Mouse (Mus musculus) A20 (cell line): ENCODE measurements around the gene Rundc1.
"Not testable (repeated sequence)": the region's sequence is repeated elsewhere in the genome, so short reads cannot be mapped to it uniquely, and the experiment has no call there.

Experiments used
- DNase-seq: peaks from one replicate; pipeline ENCODE4 v3.0.0-alpha.2; 2011; ENCODE audit warnings: low read depth, low spot score

The Rundc1 gene

DNA sequence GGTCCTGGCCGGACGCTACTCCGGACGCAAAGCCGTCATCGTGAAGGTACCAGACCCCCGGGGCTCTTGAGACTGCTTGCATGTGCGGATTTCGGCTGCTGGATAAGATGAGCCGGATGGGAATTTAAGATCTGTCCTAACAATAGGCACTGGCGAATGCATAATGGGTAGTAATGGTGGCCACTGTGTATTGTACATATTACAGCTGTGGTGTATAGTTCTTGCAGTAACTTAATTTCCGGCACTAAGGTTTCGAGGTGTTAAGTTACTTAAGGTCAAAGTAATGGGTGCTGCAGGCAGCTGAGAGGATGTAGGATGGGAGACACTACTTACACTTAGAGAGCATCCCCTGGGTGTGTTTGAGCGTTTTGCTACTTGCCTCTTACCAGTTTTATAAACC lies 17.9 kb downstream of the Rundc1 start:
- DNase-seq = peak; percentile 29

DNA sequence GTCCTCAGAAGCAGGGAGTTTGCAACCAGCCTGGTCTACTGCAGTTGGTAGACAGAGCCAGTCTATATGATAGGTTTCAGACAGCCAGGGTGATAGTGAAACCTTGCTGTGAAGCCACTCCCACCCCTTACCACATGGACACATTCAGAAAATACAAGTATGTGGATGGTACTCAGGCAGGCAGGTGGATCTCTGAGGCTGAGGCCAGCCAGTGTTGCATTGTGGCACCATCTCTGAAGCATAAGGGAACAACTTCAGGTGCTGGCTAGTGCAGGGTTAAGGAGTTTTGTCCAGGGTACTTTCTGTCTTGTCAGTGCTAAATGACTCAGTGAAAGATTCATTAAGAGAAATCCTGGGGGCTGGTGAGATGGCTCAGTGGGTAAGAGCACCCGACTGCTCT lies 21.4 kb downstream of the Rundc1 start:
- peak; percentile 34 for DNase-seq

DNA sequence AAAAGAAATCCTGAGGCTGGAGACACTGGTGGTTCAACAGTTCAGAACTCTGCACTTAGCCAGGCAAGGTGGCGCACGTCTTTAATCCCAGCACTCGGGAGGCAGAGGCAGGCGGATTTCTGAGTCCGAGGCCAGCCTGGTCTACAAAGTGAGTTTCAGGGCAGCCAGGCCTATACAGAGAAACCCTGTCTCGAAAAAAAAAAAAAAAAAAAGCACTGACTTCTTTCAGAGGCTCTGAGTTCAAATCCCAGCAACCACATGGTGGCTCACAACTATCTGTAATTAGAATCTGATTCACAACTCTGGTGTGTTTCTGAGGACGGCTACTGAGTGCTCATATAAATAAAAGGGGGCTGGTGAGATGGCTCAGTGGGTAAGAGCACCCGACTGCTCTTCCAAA lies 22.0 kb downstream of the Rundc1 start:
- DNase-seq = not testable (repeated sequence)

DNA sequence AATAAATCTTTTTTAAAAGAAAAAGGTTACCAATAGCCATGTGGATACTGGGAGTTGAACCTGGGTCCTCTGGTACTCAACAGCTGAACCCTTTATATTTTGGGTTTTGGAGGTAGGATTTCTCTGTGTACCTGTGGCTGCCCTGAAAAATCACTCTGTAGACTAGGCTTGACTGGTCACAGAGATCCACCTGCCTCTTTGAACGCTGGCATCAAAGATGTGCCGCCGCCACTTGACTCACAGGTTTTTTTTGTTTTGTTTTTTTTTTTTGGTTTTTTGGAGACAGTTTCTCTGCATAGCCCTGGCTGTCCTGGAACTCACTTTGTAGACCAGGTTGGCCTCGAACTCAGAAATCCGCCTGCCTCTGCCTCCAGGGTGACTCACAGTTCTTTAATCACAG lies 22.9 kb downstream of the Rundc1 start:
- no peak for DNase-seq

DNA sequence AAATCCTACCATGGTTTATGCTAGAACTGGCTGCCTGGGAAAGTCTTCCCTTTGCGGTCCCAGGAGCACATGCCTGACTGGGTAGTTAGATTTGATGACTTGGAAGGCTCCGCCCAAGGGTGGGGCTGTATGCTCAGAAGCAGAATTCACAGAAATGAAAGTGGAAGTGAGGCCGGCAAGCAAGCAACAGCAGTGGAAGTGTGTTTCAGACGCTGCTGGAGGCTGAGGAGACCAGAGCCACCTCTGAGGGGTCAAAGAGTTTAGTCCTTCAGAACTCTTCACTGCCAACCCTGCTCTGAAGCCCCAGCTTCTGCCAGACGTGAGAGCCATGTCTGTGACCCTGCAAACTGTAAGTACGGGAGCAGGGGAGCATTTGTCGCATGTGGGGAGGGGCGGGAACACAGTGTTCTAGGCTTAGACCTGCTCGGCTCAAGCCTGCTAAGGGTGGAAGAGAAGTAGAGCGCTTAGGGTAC lies 23.4 kb downstream of the Rundc1 start, which contains the start of gene Ifi35:
Gene Ifi35 (plus strand): TSS at position 134 of the 473 bp plus-strand sequence.
- DNase-seq = peak; percentile 94

DNA sequence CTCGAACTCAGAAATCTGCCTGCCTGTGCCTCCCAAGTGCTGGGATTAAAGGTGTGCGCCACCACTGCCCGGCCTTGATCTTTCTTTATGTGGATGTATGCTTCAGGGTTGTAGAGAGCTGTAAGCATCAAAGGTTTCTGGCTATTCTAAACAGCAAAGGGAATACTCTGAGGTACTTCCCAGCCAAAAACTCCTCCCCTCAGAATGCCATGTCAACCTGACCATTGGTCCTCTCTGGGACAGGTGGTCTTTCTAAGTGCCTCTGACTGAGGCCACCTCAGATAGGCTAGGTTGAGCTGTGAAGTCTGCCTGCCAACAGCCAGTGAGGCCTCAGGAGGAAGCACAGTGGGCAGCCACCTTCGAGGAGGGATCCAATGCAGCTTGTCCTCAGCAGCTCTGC lies 24.0 kb downstream of the Rundc1 start:
- peak; percentile 82 for DNase-seq

DNA sequence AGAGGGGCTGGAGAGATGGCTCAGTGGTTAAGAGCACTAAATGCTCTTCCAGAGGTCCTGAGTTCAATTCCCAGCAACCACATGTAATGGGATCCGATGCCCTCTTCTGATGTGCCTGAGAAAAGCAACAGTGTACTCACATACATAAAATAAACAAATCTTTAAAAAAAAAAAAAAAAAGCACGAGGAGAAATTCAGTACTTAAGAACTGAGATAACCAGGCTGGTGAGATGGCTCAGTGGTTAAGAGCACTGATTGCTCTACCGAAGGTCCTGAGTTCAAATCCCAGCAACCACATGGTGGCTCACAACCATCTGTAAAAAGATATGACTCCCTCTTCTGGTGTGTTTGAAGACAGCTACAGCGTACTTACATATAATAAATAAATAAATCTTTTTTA lies 24.7 kb downstream of the Rundc1 start:
- not testable (repeated sequence) for DNase-seq

DNA sequence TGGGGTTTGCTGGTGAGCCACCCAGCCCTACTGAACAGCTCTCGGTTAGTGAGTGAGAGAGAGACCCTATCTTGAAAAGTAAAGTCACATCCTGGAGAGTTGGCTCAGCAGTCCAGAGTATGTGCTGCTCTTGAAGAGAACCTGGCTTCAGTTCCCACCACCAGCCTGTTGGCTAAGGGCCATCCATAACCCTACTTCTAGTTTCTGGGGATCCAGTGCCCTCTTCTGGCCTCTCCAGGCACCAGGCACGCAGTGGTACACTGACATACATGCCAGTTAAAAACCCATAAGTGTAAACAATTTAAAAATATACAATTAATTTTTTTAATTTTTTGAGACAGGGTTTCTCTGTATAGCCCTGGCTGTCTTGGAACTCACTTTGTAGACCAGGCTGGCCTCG lies 25.5 kb downstream of the Rundc1 start:
- DNase-seq = peak; percentile 69

DNA sequence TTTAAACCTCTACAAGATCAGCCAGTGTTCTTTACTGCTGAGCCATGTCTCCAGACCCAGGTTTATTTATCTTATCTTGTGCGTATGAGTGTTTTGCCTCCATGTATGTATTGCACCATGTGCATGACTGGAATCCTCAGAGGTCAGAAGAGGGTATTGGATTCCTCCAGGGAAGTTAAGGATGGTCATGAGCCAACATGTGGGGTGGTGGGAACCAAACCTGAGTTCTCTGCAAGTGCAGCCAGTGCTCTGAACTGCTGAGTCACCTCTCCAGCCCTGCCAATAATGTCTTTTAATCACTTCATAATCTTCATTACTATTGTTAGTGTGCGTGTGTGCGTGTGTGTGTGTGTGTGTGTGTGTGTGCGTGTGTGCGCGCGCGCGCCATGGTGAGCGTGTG lies 26.7 kb downstream of the Rundc1 start:
- no peak for DNase-seq

DNA sequence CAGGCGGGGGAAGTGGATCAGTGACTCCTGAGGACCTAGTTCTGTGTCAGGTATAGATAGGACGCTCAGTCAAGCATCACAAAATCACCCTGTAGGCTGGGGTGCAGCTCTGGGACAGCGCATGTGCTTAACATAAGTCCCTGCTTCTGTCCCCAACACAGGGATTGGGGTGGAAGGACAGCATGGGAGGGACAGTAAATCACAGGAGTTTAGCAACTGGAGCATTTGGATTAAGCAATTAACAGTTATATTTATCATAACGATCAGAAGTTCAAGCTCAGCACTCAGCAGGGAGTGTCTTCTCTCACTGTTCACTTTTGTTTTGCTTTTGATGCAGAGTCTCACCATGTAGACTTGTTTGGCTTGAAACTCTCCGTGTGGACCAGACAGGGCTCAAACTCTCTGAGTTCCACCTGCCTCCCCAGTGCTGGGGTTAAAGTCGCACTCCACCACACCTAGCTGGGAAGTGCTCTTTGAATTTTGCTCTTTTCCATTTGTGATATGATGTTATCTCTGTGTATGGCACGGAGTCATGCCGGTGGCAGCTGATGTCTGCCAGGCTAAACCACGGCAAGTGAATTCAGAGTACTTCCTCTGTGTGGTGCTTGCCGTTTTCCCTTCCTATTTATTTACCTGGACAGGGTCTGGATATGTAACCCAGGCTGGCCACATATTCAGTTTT lies 27.3 kb downstream of the Rundc1 start:
- no peak for DNase-seq

DNA sequence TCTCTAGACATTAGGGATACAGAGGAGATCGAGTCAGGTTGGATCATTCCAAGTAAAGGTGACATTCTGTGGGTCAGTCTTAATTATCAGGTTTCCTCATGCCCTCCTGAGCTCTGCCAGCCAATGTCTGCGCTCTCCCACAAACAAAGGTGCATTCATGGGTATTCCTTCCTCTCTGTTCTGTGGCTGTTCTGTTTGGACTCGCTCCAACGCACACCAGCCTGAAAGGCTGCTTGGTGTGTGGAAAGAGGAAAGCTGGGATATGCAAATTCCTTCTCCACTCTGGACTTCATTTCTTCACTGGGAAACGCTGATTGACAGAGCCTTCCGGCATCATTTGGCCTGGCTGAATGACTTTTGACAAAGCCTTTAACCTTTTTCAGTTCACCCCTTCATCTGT lies 29.8 kb downstream of the Rundc1 start:
- DNase-seq = no peak

DNA sequence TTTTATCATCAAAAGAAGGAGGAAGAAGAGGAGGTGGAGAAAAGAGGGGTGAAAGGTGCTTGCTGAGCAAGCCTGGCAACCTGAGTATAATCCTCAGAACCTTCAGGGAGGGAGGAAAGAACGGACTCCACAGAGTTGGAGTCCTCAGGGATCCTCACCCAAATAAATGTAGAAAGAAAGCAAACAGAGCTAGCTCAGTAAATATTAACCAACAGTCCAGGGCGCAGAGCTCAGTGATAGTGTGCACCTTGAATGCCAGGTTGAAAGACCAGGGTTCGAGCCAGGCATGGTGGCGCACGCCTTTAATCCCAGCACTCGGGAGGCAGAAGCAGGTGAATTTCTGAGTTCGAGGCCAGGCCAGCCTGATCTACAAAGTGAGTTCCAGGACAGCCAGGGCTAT lies 30.7 kb downstream of the Rundc1 start:
- no peak for DNase-seq

DNA sequence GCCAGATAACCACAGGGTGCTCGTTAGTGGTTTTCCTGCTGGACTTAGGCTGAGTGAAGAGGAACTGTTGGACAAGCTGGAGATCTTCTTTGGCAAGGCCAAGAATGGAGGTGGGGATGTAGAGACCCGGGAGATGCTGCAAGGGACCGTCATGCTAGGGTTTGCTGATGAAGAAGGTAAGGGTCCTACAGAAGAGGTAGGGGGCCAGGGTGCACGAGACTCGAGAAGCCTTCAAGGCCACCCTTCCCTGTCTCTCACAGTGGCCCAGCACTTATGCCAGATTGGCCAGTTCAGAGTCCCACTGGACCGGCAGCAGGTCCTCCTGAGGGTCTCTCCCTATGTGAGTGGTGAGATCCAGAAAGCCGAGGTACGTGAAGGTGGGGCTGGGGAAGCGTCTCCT lies 32.7 kb downstream of the Rundc1 start:
- DNase-seq = no peak

DNA sequence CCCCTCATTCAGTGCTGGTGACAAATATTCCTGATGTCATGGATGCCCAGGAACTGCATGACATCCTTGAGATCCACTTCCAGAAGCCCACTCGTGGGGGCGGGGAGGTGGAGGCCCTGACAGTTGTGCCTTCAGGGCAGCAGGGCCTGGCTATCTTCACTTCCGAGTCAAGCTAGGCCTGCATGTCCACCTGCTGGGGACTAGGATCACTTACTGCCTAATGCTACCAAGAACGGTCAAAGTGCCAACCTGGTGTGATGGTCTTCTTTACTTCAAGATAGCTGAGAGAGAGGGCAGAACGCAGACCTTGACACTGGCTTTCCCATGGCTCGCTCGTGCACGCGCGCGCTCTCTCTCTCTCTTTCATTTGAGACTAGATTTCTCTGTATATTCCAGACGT lies 33.3 kb downstream of the Rundc1 start:
- no peak for DNase-seq

DNA sequence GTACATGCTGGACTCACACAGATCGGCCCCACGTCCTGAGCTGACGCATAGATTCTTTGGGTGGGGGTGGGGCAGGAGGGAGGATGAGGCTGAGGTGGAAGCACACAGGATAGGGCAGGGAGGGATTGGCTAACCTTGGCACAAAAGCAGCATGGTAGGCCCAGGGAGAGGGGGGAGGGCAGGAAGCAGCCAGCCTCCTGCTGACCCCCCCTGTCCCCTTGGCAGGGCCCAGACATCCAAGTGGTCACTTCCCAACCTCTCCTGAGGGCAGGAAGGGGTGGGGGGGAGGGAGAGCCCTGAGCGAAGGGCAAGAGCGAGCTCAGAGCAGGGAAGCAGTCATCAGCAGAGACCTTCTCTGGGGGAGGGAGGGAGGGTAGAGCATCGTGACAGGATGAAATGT lies 34.8 kb downstream of the Rundc1 start:
- DNase-seq = no peak

DNA sequence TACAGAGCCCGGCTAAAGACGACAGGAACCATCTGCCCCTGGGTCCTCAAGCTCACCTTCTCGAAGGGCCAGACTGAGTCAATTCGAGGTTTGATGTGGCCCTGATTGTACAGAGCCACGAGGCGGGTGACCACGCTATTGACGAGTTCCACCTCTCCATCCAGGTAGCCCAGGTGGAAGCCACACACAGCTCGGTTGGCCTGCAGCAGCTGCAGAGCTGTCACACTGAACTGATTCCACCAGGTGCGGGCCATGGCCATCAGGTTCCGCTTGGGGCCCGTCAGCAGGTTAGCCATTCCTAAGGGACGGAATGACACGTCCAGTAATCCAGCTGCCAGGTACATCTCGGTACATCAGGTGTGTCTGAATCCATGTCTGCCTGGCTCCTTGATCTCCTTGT lies 35.4 kb downstream of the Rundc1 start:
- DNase-seq = no peak

DNA sequence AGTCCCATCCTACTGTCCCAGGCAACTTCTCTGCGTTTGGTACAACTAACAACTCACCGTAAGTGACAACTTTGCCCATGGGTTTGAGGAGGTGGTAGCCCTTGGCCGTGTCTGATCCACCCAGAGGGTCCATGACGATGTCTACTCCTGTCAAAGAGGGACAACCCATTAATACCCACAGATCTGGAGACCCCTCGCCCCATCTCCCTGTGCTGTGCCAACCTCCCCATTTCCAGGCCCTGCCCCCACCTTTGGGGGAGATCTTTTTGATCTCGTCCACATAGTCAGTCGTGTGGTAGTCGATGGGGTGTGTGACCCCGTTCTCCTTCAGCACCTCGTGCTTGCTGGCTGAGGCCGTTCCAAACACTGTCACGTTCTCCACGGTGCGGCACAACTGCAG lies 37.3 kb downstream of the Rundc1 start:
- no peak for DNase-seq

DNA sequence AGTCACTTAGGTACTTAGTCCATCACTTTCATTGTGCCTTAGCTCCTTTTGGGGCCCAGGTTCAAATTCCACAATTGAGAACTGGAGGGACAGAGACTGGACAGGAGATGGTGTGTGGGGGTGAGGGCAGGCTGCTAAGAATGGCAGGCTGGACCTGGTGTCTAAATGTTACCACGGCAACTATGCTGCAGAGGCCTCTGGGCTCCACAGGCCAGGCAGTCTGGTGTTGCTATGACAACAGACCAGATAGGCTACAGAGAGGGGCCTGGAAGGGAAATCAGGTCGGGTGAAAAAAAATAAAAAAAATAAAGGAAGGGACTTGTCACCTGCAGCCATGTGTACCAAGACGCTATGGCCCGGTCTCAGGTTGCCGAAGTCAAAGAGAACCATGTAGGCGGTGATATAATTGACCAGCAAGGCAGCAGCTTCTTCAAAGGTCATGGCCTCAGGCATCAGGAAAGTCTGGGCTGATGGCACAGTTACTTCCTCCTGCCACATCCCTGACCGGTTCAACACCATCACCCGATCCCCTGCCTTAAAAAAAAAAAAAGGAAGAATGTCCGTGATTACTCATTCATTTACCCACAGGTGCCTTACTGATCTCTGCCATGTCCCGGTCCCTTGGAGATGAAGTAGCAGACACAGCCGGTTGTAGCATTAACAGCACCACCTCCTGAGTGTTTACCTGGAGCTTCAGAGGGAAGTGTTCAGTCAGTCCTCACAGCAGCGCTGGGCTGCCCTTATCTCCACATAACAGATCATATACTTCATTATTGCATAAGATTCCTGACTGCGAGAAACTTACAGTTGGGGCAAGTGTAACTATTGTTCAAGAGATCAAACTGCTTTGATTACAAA lies 37.9 kb downstream of the Rundc1 start:
- peak; percentile 80 for DNase-seq

DNA sequence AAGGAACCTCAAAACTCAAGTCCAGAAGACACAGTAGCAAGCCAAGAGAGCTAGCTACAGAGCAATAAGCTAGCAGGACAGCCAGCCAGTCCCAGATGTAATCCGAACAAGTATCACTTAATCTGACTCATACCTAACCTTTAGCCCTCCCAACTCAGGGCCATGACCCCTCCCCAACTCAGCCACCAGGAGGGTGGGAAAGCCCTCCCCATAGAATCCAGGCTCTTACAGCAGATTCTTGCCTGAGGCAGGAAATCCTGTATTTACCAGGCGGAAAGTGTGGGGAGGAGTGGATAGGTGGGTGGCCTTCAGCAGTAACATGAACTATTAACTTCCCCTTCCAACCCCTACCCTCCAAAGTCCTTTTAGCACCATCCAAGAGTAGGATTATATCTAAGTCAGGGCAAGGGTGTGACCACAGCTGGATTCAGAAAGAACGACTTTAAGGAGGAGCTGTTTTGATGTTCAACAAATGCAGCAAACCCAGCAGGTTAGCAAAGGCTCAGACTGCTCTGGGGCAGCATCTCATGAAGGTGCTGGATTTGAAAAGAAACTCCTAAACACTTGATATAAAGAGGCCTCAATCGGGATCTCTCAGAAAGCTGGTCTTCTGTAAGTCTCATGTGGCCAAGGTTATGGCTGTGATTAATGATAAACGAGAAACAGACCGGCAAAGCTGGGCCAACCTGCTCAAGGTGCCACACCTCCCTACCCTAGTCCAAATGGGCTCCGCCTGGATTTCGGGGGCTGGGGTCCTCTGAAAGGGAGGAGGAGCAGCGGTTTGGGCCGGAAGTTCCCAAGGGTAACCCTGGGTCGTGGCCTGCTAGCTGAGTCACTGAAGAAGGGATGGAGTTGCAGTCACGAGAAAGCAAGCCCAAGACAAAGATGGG lies 39.6 kb downstream of the Rundc1 start, which contains the start of gene Rnd2:
Gene Rnd2 (plus strand): TSS at position 789 of the 890 bp plus-strand sequence.
- DNase-seq = no peak

DNA sequence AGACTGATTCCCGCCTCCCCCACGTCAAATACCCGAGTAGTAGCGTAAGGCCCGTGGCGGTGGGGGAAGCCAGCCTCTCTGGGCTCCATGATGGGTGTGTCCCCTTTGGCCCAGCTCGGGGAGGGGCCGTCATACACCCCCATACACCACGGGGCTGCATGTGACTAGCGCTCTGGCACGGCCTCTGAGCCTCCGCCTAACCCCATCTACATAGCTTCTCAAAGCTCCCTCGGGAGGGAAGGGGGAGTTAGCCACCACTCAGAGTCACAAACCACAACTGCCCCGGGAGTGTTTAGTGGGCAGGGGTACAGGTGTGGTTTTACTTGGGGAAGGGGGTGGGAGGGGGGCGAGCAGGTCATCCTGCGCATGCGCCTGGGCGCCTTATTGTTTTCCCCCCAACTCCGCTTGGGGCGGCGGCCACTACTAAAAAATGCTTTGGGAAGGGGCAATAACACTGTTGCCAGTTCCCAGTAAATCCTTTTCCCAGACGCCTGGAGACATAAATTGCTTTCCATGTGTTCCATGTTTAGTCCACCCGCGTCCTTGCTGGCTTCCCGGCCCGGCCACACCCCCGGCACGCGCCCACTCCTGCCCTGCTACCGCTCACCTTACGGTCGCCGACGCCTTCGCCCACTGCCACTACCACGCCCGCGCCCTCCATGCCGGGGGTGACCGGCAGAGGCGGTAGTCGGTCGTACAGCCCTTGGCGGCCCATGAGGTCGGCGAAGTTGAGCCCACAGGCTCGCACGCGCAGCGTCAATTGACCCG lies 40.4 kb downstream of the Rundc1 start:
- DNase-seq = peak; percentile 73
